Mouse (Mus musculus) ES-Bruce4 (cell line): ENCODE measurements at regions not wholly inside any gene's neighbourhood (a gene's known extent, or its start where the extent isn't known, plus 50 kb on each side); places are given as distances from the start of the nearest gene placed in this dataset.

Experiments used
- CTCF ChIP-seq: IDR thresholded peaks from one replicate; pipeline ENCODE4 v1.8.1; 2011; ENCODE audit warnings: low read depth, low read length
- EP300 ChIP-seq: IDR thresholded peaks from 2 replicates; pipeline ENCODE4 v1.6.1; 2011; ENCODE audit warnings: low read depth, low read length; ENCODE audit not compliant: insufficient read depth
- POLR2A ChIP-seq: IDR thresholded peaks from one replicate; pipeline ENCODE4 v1.8.1; 2011; ENCODE audit warnings: low read length; ENCODE audit not compliant: insufficient read depth

DNA sequence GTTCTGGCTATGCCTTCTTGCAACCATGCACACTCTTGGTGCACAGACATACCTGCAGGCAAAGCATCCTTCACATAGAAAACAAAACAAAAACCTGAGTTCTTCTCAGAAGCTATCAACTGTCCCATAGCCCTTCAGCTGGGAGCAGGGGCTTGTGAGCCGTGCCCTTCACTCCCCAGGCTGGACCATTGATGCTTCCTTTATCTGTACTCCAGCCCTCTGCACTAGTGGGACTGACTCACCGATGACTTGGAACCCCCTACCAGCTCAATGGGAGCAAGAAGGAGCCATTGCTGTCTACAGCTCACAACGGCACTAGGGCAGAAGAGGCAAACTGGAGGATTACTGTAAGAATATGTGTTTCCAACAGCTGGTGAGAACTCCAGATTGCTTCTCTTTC lies 137.0 kb downstream of the Qrsl1 start:
- TF ChIP-seq CTCF (no peak), POLR2A (no peak), EP300 (no peak)
